In genomic region chr11:72475408-72475807, GRCm38 (mm10) we compare ENCODE assay signal across 13 mouse cellular contexts. TPM values are rescaled to one million over a fixed set of nuclear protein-coding genes. Genes with fewer than 3 reads are reported as not detected.
A peak's percentile ranks its signal among the peaks of the same experiment; 100 is the strongest.
DNase-seq lines count a peak whose midpoint lies in the region; ATAC-seq and TF ChIP-seq lines count a peak whose summit lies in the region.
"Had no signal": no experiment of that assay in that cellular context is flagged by ENCODE, and none has a peak within 500 bp of the region (broad histone marks: within the 10 kb centered on the region; RNA-seq: fewer than 3 reads in every experiment).

No protein-coding gene starts in this region.

- no peaks in the 10 kb centered on the region for H3K27me3 ChIP-seq in forebrain, embryonic 10.5 days (ENCODE audit: poor library complexity, severe bottlenecking)
- no peaks in the 10 kb centered on the region for H3K27me3 ChIP-seq in forebrain, embryonic 16.5 days (replicated peaks; ENCODE audit: control insufficient read depth, insufficient read depth, low read length)
- no peaks in the 10 kb centered on the region for H3K27me3 ChIP-seq in spleen, adult 2 months (ENCODE audit: control insufficient read depth, insufficient read depth, low read length)
- no peaks in the 10 kb centered on the region for H3K27me3 ChIP-seq in liver, embryonic 14.5 days (ENCODE audit: control insufficient read depth, insufficient read depth, low read length)
- H3K27me3 ChIP-seq: embryonic facial prominence, embryonic 13.5 days had no signal

- H3K4me3 ChIP-seq in forebrain, embryonic 10.5 days: no peak overlapping the region
- H3K4me3 ChIP-seq in forebrain, embryonic 16.5 days (replicated peaks; ENCODE audit: low read length): no peak overlapping the region
- no peak overlapping the region for H3K4me3 ChIP-seq in spleen, adult 2 months (ENCODE audit: extremely low read depth, insufficient read depth, insufficient read length)
- H3K4me3 ChIP-seq in liver, embryonic 14.5 days (ENCODE audit: insufficient read depth in 1 of 2, low read depth in 2 of 2, low read length in 2 of 2): no peak overlapping the region
- H3K4me3 ChIP-seq: embryonic facial prominence, embryonic 13.5 days had no signal

- H3K4me1 ChIP-seq in forebrain, embryonic 10.5 days: peaks cover 49% of the 10 kb centered on the region
- H3K4me1 ChIP-seq in forebrain, embryonic 16.5 days (replicated peaks; ENCODE audit: control insufficient read depth, insufficient read depth, low read length): no peaks in the 10 kb centered on the region; the same call in 1 of the 2 replicates
- H3K4me1 ChIP-seq in spleen, adult 2 months (ENCODE audit: control insufficient read depth, insufficient read depth, insufficient read length): peaks cover 33% of the 10 kb centered on the region
- peaks cover 24 to 61% of the 10 kb centered on the region in 2 experiments for H3K4me1 ChIP-seq in liver, embryonic 14.5 days (replicated peaks; ENCODE audit: control insufficient read depth in 2 of 2, insufficient read depth in 2 of 2, low read length in 1 of 2)

- TF ChIP-seq CTCF in spleen, adult 2 months (IDR thresholded peaks at IDR 0.05; ENCODE audit: extremely low read depth, insufficient read depth, insufficient read length, insufficient replicate concordance): no peak
- no peak for TF ChIP-seq CTCF in liver, embryonic 14.5 days (IDR thresholded peaks at IDR 0.05; ENCODE audit: low read depth)

- DNase-seq in forebrain, embryonic 10.5 days (ENCODE audit: extremely low spot score, low spot score): no peak
- no peak for DNase-seq in spleen, adult 2 months (ENCODE audit: low read depth in 1 of 2, low spot score in 2 of 2)
- DNase-seq in spleen, postnatal 14 days (ENCODE audit: low spot score in 2 of 2): no peak
- no peak for DNase-seq in liver, embryonic 14.5 days (ENCODE audit: low read depth in 3 of 3, low spot score in 3 of 3)
- DNase-seq in adipocyte (ENCODE audit: low spot score): no peak
- DNase-seq in kidney, postnatal 4 days: no peak
- DNase-seq in frontal cortex, postnatal 14 days (ENCODE audit: low spot score in 2 of 2): no peak
- DNase-seq: adrenal gland, adult 2 months; forebrain, postnatal 0 days; thymus, adult 2 months had no signal

- no peak for ATAC-seq in forebrain, embryonic 16.5 days
- ATAC-seq in liver, embryonic 14.5 days (ENCODE audit: insufficient read depth): peak; percentile 70; the same call in 1 of the 2 replicates
- ATAC-seq: forebrain, postnatal 0 days; hindbrain, postnatal 0 days had no signal

- H3K27ac ChIP-seq in forebrain, embryonic 10.5 days: peak overlapping the region; percentile 58; the same call in 1 of the 2 replicates
- no peak overlapping the region for H3K27ac ChIP-seq in forebrain, embryonic 16.5 days (ENCODE audit: low read length)
- H3K27ac ChIP-seq in spleen, adult 2 months (ENCODE audit: insufficient read depth, low read length): peak overlapping the region; percentile 29; the same call in 1 of the 2 replicates
- peak overlapping the region; percentile 1; the same call in 1 of the 2 replicates for H3K27ac ChIP-seq in liver, embryonic 14.5 days
- H3K27ac ChIP-seq: embryonic facial prominence, embryonic 13.5 days; hindbrain, postnatal 0 days had no signal

- WGBS in forebrain, embryonic 10.5 days: 81% methylated on average over 7 of the region's 7 CpGs
- WGBS in forebrain, embryonic 16.5 days: 88% methylated on average over 7 of the region's 7 CpGs
- WGBS in spleen, adult 2 months: 18% methylated on average over 7 of the region's 7 CpGs
- 5% methylated on average over 7 of the region's 7 CpGs for WGBS in liver, embryonic 14.5 days (ENCODE audit: insufficient replicate concordance)

- no peak overlapping the region for H3K4me2 ChIP-seq in forebrain, embryonic 16.5 days (ENCODE audit: low read length)
- H3K4me2 ChIP-seq in liver, embryonic 14.5 days (ENCODE audit: low read depth): peak overlapping the region; percentile 38
- H3K4me2 ChIP-seq: embryonic facial prominence, embryonic 13.5 days had no signal

- no peak for TF ChIP-seq POLR2A in spleen, adult 2 months (IDR thresholded peaks at IDR 0.05; ENCODE audit: low read depth, low read length)

- peak; percentile 22; the same call in 1 of the 2 replicates for TF ChIP-seq EP300 in liver, embryonic 14.5 days (IDR thresholded peaks at IDR 0.05; ENCODE audit: low read depth)

- no peak overlapping the region for H3K9ac ChIP-seq in forebrain, embryonic 16.5 days (replicated peaks; ENCODE audit: low read depth, low read length)
- H3K9ac ChIP-seq in liver, embryonic 14.5 days (replicated peaks): no peak overlapping the region
- H3K9ac ChIP-seq: embryonic facial prominence, embryonic 13.5 days; forebrain, postnatal 0 days had no signal

- no peaks in the 10 kb centered on the region for H3K9me3 ChIP-seq in forebrain, embryonic 10.5 days
- no peaks in the 10 kb centered on the region for H3K9me3 ChIP-seq in forebrain, embryonic 16.5 days (ENCODE audit: control insufficient read depth, low read length)
- H3K9me3 ChIP-seq in liver, embryonic 14.5 days (ENCODE audit: control insufficient read depth, low read length): no peaks in the 10 kb centered on the region
- H3K9me3 ChIP-seq: embryonic facial prominence, embryonic 13.5 days had no signal

- H3K36me3 ChIP-seq in forebrain, embryonic 10.5 days (replicated peaks): no peaks in the 10 kb centered on the region
- no peaks in the 10 kb centered on the region for H3K36me3 ChIP-seq in forebrain, embryonic 16.5 days (ENCODE audit: control insufficient read depth, insufficient read depth)
- H3K36me3 ChIP-seq in spleen, adult 2 months (ENCODE audit: control insufficient read depth, insufficient read depth, low read length): peaks cover 2% of the 10 kb centered on the region; the same call in 1 of the 2 replicates
- no peaks in the 10 kb centered on the region for H3K36me3 ChIP-seq in liver, embryonic 14.5 days (replicated peaks; ENCODE audit: control insufficient read depth, insufficient read depth, low read depth)
- H3K36me3 ChIP-seq: embryonic facial prominence, embryonic 13.5 days had no signal

RNA-seq across cellular contexts. Expression of gene Spns2, which starts 14.3 kb away (rescaled TPM):
- polyA plus RNA-seq in forebrain, embryonic 10.5 days (2016; fragmentation: Nextera tagmentation; extraction: Ambion mirVana): 2.0 and 3.0 TPM in 2 replicates
- 6.6 and 9.3 TPM in 2 replicates for polyA plus RNA-seq in forebrain, embryonic 16.5 days (2015; fragmentation: Nextera tagmentation; extraction: Ambion mirVana)
- polyA plus RNA-seq in spleen, adult 2 months (2012; rRNA removed): 43.4 and 44.7 TPM in 2 replicates
- 8.6 and 12.9 TPM in 2 replicates for polyA plus RNA-seq in liver, embryonic 14.5 days (2012; rRNA removed)
- 3.8 and 6.3 TPM in 2 replicates for polyA plus RNA-seq in liver, embryonic 14.5 days (2014; fragmentation: Nextera tagmentation; extraction: Ambion mirVana)

RNA-seq across cellular contexts. Expression of gene Mybbp1a, which starts 34.3 kb away (rescaled TPM):
- 248 and 256 TPM in 2 replicates for polyA plus RNA-seq in forebrain, embryonic 10.5 days (2016; fragmentation: Nextera tagmentation; extraction: Ambion mirVana)
- polyA plus RNA-seq in forebrain, embryonic 16.5 days (2015; fragmentation: Nextera tagmentation; extraction: Ambion mirVana): 94.8 and 98.2 TPM in 2 replicates
- polyA plus RNA-seq in spleen, adult 2 months (2012; rRNA removed): 48.6 and 48.7 TPM in 2 replicates
- 31.0 and 56.3 TPM in 2 replicates for polyA plus RNA-seq in liver, embryonic 14.5 days (2012; rRNA removed)
- polyA plus RNA-seq in liver, embryonic 14.5 days (2014; fragmentation: Nextera tagmentation; extraction: Ambion mirVana): 65.5 and 72.6 TPM in 2 replicates

RNA-seq across cellular contexts. Expression of gene Ggt6, which starts 40.1 kb away (rescaled TPM):
- not detected in 2 replicates for polyA plus RNA-seq in forebrain, embryonic 10.5 days (2016; fragmentation: Nextera tagmentation; extraction: Ambion mirVana)
- not detected in 2 replicates for polyA plus RNA-seq in forebrain, embryonic 16.5 days (2015; fragmentation: Nextera tagmentation; extraction: Ambion mirVana)
- polyA plus RNA-seq in spleen, adult 2 months (2012; rRNA removed): 0.23 and 0.55 TPM in 2 replicates
- 0.10 and 0.18 TPM in 2 replicates for polyA plus RNA-seq in liver, embryonic 14.5 days (2012; rRNA removed)
- polyA plus RNA-seq in liver, embryonic 14.5 days (2014; fragmentation: Nextera tagmentation; extraction: Ambion mirVana): 0.25 and 0.38 TPM in 2 replicates
- polyA plus RNA-seq: forebrain, postnatal 0 days; hindbrain, postnatal 0 days had no signal
